Mouse (Mus musculus): Measurements from ENCODE around the gene F2r.

F2r gene

GRCm38 (mm10) chr13:95595921-95596320, 22.4 kb downstream of the F2r start:
- in situ Hi-C loops (cut with MboI, MseI) = no loop called here

GRCm38 (mm10) chr13:95595411-95595810, 22.9 kb downstream of the F2r start:
- in situ Hi-C loops (cut with MboI, MseI) = no loop called here

- in situ Hi-C loops (cut with MboI, MseI) = no loop called here
Observed at GRCm38 (mm10) chr13:95592860-95593259, 25.4 kb downstream of the F2r start.

- in situ Hi-C loops (cut with MboI, MseI) = no loop called here
Observed at GRCm38 (mm10) chr13:95591606-95592005, 26.7 kb downstream of the F2r start.

GRCm38 (mm10) chr13:95587628-95588027, 30.7 kb downstream of the F2r start:
- in situ Hi-C loops (cut with MboI, MseI) = no loop called here

GRCm38 (mm10) chr13:95584898-95585297, 33.4 kb downstream of the F2r start:
- in situ Hi-C loops (cut with MboI, MseI) = no loop called here

- in situ Hi-C loops (cut with MboI, MseI) = no loop called here
Observed at GRCm38 (mm10) chr13:95583237-95584189, 34.8 kb downstream of the F2r start.

GRCm38 (mm10) chr13:95581850-95582249, 36.4 kb downstream of the F2r start:
- in situ Hi-C loops (cut with MboI, MseI) = no loop called here

- in situ Hi-C loops (cut with MboI, MseI) = no loop called here
Observed at GRCm38 (mm10) chr13:95578016-95578697, 40.1 kb downstream of the F2r start.

GRCm38 (mm10) chr13:95570877-95571276, 47.4 kb downstream of the F2r start:
- in situ Hi-C loops (cut with MboI, MseI) = loop anchor here in 1 of 2 experiments (5.0 to 25.0 kb wide), 2 partner anchors 101 to 391 kb away; no protein-coding TSS in a partner anchor

- in situ Hi-C loops (cut with MboI, MseI) = loop anchor here in 1 of 2 experiments (25.0 kb wide), 1 partner anchor 393 kb away; no protein-coding TSS in a partner anchor
Observed at GRCm38 (mm10) chr13:95569326-95569725, 49.0 kb downstream of the F2r start.

GRCm38 (mm10) chr13:95568336-95568735, 50.0 kb downstream of the F2r start:
- in situ Hi-C loops (cut with MboI, MseI) = loop anchor here in 1 of 2 experiments (25.0 kb wide), 1 partner anchor 394 kb away; no protein-coding TSS in a partner anchor

- in situ Hi-C loops (cut with MboI, MseI) = loop anchor here in 1 of 2 experiments (25.0 kb wide), 1 partner anchor 395 kb away; no protein-coding TSS in a partner anchor
Observed at GRCm38 (mm10) chr13:95566841-95567551, 51.3 kb downstream of the F2r start.

GRCm38 (mm10) chr13:95563693-95564092, 54.6 kb downstream of the F2r start:
- in situ Hi-C loops (cut with MboI, MseI) = loop anchor here (5.0 to 25.0 kb wide), 2 partner anchors 159 to 399 kb away; no protein-coding TSS in a partner anchor

- in situ Hi-C loops (cut with MboI, MseI) = loop anchor here (5.0 to 25.0 kb wide), 2 partner anchors 159 to 399 kb away; no protein-coding TSS in a partner anchor
Observed at GRCm38 (mm10) chr13:95563066-95563610, 55.1 kb downstream of the F2r start.

- in situ Hi-C loops (cut with MboI, MseI) = loop anchor here in 1 of 2 experiments (25.0 kb wide), 1 partner anchor 405 kb away; no protein-coding TSS in a partner anchor
Observed at GRCm38 (mm10) chr13:95557326-95557725, 61.0 kb downstream of the F2r start.

- in situ Hi-C loops (cut with MboI, MseI) = loop anchor here in 1 of 2 experiments (25.0 kb wide), 1 partner anchor 408 kb away; no protein-coding TSS in a partner anchor
Observed at GRCm38 (mm10) chr13:95553885-95554492, 64.3 kb downstream of the F2r start.

Measured in T-helper 17 cell (primary cell).